In genomic region chr7:84680092-84680491, GRCm38 (mm10) we compare ENCODE assay signal across 8 mouse cellular contexts. TPM values are rescaled to one million over a fixed set of nuclear protein-coding genes. Genes with fewer than 3 reads are reported as not detected.
DNase-seq lines count a peak whose midpoint lies in the region; ATAC-seq and TF ChIP-seq lines count a peak whose summit lies in the region.

No protein-coding gene starts in this region.

- ATAC-seq in embryonic facial prominence, embryonic 13.5 days (ENCODE audit: insufficient number of reproducible peaks, insufficient read depth, low FRiP score, low TSS enrichment, low read depth) = no peak
- ATAC-seq in intestine, postnatal 0 days = no peak
- ATAC-seq in neural tube, embryonic 13.5 days (ENCODE audit: low read depth) = no peak

- H3K9me3 ChIP-seq in embryonic facial prominence, embryonic 13.5 days = no peaks in the 10 kb centered on the region
- no peaks in the 10 kb centered on the region for H3K9me3 ChIP-seq in intestine, postnatal 0 days (ENCODE audit: control insufficient read depth)
- H3K9me3 ChIP-seq in neural tube, embryonic 13.5 days = no peaks in the 10 kb centered on the region

- no peak for TF ChIP-seq CTCF in layer of hippocampus, adult 2 months (conservative IDR thresholded peaks at IDR 0.05)
- no peak for TF ChIP-seq CTCF in intestine, postnatal 0 days (IDR thresholded peaks at IDR 0.05; ENCODE audit: low read depth)

- peak overlapping the region; percentile 52 for H3K4me2 ChIP-seq in embryonic facial prominence, embryonic 13.5 days
- peak overlapping the region; percentile 57 for H3K4me2 ChIP-seq in intestine, postnatal 0 days (replicated peaks; ENCODE audit: low read depth)
- peak overlapping the region; percentile 53 for H3K4me2 ChIP-seq in neural tube, embryonic 13.5 days

- peak overlapping the region; percentile 62; the same call in 1 of the 2 replicates for H3K4me3 ChIP-seq in layer of hippocampus, adult 2 months
- H3K4me3 ChIP-seq in embryonic facial prominence, embryonic 13.5 days = peak overlapping the region; percentile 49
- H3K4me3 ChIP-seq in intestine, postnatal 0 days (ENCODE audit: low read depth, low read length) = peak overlapping the region; percentile 21; the same call in 1 of the 2 replicates
- peak overlapping the region; percentile 53 for H3K4me3 ChIP-seq in neural tube, embryonic 13.5 days

- peaks cover 8% of the 10 kb centered on the region for H3K4me1 ChIP-seq in embryonic facial prominence, embryonic 13.5 days
- H3K4me1 ChIP-seq in intestine, postnatal 0 days (replicated peaks; ENCODE audit: control insufficient read depth, insufficient read depth, low read length) = peaks cover 6% of the 10 kb centered on the region
- peaks cover 29% of the 10 kb centered on the region for H3K4me1 ChIP-seq in neural tube, embryonic 13.5 days (replicated peaks)

- 38% methylated on average over 2 of the region's 2 CpGs for WGBS in embryonic facial prominence, embryonic 13.5 days
- WGBS in intestine, postnatal 0 days = 46% methylated on average over 2 of the region's 2 CpGs
- 46% methylated on average over 2 of the region's 2 CpGs for WGBS in neural tube, embryonic 13.5 days

- no peak for DNase-seq in layer of hippocampus, adult 2 months (ENCODE audit: low spot score in 2 of 2)
- DNase-seq in layer of hippocampus, adult 11-12 months (ENCODE audit: low spot score) = no peak
- no peak for DNase-seq in yolk sac, embryonic 10.5 days (ENCODE audit: low spot score)
- DNase-seq in frontal cortex, postnatal 25 days (ENCODE audit: low spot score in 2 of 2) = no peak
- DNase-seq in cerebellum, adult 9-10 months = no peak

- H3K36me3 ChIP-seq in embryonic facial prominence, embryonic 13.5 days = no peaks in the 10 kb centered on the region
- H3K36me3 ChIP-seq in intestine, postnatal 0 days (ENCODE audit: control insufficient read depth, insufficient read depth) = no peaks in the 10 kb centered on the region
- H3K36me3 ChIP-seq in neural tube, embryonic 13.5 days = no peaks in the 10 kb centered on the region

- H3K27me3 ChIP-seq in embryonic facial prominence, embryonic 13.5 days = no peaks in the 10 kb centered on the region
- no peaks in the 10 kb centered on the region for H3K27me3 ChIP-seq in intestine, postnatal 0 days (replicated peaks; ENCODE audit: control insufficient read depth, insufficient read depth, low read length)
- H3K27me3 ChIP-seq in neural tube, embryonic 13.5 days = no peaks in the 10 kb centered on the region

- H3K9ac ChIP-seq in embryonic facial prominence, embryonic 13.5 days = peak overlapping the region; percentile 53
- H3K9ac ChIP-seq in intestine, postnatal 0 days (ENCODE audit: low read depth, low read length) = 0 out of 2 replicates have a peak overlapping the region, but pooled peaks have one; percentile 11
- peak overlapping the region; percentile 49; the same call in 1 of the 2 replicates for H3K9ac ChIP-seq in neural tube, embryonic 13.5 days

- peak overlapping the region; percentile 81 for H3K27ac ChIP-seq in layer of hippocampus, adult 2 months
- H3K27ac ChIP-seq in embryonic facial prominence, embryonic 13.5 days = peak overlapping the region; percentile 30; the same call in 1 of the 2 replicates
- H3K27ac ChIP-seq in intestine, postnatal 0 days (ENCODE audit: low read depth, low read length) = no peak overlapping the region
- no peak overlapping the region; the same call in 1 of the 2 replicates for H3K27ac ChIP-seq in neural tube, embryonic 13.5 days (replicated peaks)

RNA-seq across cellular contexts. Expression of gene Zfand6, which starts 9.7 kb away (rescaled TPM):
- total RNA-seq in layer of hippocampus, adult 2 months (2021) = 10 to 100 TPM; 70.1 to 77.2 TPM
- polyA plus RNA-seq in embryonic facial prominence, embryonic 13.5 days (2015; fragmentation: Nextera tagmentation; extraction: Ambion mirVana) = 170 and 186 TPM in 2 replicates
- 178 and 188 TPM in 2 replicates for polyA plus RNA-seq in intestine, postnatal 0 days (2015; fragmentation: Nextera tagmentation; extraction: Ambion mirVana)
- polyA plus RNA-seq in neural tube, embryonic 13.5 days (2015; fragmentation: Nextera tagmentation; extraction: Ambion mirVana) = 227 and 231 TPM in 2 replicates

Comparison
In these comparisons a context has a peak if more than half of its experiments do, and no peak if none do; other contexts are left out.
1. H3K27ac ChIP-seq: peak in layer of hippocampus, adult 2 months (single experiment) and embryonic facial prominence, embryonic 13.5 days (single experiment); none in intestine, postnatal 0 days (single experiment) and neural tube, embryonic 13.5 days (single experiment).
2. Peak in every context shown above with its lines, with median percentiles within 50 percentile points of each other: H3K4me3 ChIP-seq, H3K4me2 ChIP-seq and H3K9ac ChIP-seq.